Mouse (Mus musculus): ENCODE results near the gene Actl6a.
"Not testable (repeated sequence)": the region's sequence is repeated elsewhere in the genome, so short reads cannot be mapped to it uniquely, and the experiment has no call there.

The Actl6a gene

DNA sequence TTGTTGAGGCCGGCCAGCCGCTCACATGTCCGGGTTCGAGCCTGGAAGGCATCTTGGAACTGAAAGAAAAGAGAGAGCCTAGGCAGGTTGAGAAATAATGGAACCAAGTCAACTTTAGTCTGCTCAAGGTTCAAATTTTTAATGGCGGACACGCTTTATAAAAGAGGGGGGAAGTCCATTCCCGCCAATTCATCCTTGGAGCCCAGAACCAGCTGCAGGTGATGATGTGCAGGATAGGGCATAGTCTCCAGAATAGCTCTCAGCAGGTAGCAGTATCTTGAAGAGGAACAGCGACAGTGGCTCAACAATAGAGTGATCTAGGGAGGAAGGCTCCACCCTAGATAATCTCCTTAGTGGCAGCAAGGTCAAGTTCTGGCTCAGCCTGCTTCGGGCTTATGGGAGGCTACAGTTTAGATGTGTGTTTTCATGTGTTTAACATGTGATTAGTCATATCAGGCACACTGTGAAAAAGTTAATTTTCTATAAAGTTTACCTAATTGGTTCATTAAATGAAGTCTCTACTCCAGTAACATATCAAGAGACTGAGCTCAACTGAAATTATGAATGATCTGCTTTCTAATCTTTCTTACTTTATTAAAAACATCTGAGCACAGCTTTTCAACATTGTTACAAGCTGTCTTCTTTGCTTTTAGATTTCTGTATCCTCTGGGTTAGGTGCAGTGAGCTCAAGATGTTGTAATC is at the start of gene Actl6a:
TSS of gene Actl6a (plus strand) at position 652 of the 702 bp plus-strand sequence.
- DNase-seq (ENCODE audit: low spot score) = not testable (repeated sequence)

DNA sequence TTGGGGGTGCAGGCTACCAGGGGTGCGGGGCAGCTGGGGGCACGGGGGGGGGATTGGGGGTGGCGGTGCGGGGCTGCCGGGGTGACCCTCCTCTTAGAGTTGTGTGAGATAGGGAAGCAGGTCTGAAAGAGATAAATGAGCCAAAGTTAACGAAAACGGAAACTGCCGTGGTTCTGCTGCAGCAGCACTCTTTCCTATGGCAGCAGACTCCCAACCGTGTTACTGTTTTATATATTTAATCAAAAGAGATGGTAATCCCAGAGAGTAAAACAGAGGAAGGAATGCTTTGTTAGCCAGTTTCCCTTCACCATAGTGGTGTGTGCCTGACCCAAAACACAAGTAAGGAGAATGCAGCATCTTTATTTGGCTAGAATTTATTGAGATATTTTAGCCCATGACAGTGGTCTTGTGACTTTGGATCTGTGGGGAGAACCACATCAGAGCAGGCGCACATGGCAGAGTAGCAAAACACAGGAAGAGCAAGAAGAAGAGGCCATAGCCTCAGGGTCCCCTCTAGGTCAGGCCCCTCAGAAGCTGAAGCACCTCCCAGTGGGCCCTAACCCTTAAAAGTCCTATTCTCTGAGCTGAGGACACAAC is 49.6 kb upstream of the Actl6a start:
- DNase-seq (ENCODE audit: low spot score) = no peak

GRCm38 (mm10) chr3:32658401-32658800 is 47.7 kb upstream of the Actl6a start:
- DNase-seq (ENCODE audit: low spot score) = no peak

DNA sequence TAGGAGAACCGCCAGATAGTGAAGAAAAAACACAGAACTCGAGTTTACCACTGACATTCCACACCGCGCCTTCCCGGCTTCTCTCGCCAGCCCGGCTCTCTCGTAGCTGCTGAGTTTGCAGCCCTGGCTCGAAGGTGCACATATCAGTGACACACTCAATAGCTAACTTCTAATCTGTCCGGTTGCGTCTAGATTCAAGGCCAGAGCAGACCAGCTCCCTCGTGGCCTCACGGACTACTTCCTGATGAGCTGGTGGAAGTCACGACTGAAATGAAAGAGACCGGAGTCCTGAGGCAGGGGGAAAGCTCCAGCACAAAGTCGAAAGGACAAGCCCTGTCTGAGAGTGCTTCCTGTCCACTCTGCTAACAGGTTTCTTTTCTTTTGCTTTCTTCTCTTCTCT is 47.3 kb upstream of the Actl6a start:
- DNase-seq (ENCODE audit: low spot score) = no peak

DNA sequence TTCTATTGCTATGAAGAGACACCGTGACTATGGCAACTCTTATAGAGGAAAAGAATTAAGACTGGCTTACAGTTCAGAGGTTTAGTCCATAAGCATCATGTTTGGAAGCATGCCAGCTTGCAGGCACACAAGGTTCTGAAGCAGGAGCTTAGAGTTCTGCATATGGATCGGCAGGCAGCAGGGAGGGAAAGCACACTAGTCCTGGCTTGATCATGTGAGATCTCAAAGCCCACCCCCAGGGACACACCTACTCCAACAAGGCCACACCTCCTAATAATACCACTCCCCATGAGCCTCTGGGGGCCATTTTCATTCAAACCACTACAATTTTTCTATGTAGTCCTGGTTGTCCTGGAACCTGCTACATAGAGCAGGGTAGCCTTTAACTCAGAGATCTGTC is 46.6 kb upstream of the Actl6a start:
- no peak for DNase-seq (ENCODE audit: low spot score)

DNA sequence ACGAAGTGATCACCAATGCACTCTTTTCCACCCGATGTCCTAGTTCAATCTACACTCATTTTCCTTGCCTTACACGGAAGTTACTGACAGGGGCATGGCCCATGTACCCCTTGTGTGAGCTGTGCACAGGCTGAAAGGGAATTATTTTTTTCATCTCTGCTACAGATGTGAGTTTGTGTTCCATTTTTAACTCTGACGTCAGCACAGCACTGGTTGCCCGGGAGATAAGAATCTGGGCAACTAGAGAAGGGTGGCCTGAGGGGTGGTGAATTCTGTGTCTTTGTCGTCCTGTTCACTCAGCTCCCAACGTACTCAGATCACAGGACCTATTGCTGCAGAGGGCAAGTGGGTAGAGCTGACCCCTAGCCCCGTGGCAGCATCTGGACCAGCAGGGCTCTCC is 45.8 kb upstream of the Actl6a start:
- no peak for DNase-seq (ENCODE audit: low spot score)

DNA sequence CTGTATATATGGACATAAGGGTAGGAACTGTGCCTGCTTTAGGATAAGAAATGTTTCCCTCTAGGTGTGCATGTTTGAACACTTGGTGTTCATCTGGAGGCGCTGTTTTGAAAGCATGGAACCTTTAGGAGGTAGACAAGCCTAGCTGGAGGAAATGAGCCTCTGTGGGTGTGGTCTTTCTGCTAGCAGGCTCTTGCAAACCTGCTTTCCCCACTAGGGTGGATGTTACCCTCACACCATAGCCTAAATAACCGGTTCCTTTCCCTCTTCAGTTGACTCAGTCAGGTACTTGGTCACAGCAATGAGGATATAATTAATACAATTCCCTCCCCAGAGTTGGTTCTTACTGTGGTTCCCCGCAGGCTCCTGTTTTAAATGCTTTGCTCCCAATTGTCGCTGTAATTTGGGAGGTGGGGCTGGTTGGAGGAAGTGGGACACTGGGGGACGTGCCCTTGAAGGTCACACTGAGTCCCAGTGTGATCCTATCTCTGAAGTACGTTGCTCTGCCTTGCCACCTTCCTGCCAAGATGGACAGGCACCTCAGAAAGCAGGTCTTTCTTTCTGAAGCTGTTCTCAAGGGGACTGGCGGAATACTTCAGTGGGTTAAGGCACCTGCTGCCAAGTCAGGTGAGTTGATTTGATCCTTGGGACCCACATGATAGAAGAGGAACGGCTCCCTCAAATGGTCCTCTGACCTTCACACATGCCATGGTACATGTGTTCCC is 45.1 kb upstream of the Actl6a start:
- DNase-seq (ENCODE audit: low spot score) = no peak

DNA sequence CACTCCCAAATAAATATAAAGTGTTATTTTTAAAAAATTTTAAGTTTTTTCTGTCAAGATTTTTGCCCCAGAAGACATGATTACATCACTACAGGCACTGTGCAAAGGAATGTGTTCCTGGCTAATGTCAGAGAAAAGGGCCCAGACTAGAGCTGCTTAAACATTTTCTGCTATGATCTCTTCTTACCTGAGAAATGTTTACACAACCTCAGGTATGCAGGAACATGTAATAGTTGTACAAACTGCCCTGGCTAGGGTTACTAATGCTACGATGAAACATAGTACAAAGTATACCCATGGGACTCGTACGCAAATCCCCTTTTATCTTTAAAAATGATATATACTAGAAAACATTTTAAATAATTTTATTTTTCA is 44.6 kb upstream of the Actl6a start:
- no peak for DNase-seq (ENCODE audit: low spot score)

DNA sequence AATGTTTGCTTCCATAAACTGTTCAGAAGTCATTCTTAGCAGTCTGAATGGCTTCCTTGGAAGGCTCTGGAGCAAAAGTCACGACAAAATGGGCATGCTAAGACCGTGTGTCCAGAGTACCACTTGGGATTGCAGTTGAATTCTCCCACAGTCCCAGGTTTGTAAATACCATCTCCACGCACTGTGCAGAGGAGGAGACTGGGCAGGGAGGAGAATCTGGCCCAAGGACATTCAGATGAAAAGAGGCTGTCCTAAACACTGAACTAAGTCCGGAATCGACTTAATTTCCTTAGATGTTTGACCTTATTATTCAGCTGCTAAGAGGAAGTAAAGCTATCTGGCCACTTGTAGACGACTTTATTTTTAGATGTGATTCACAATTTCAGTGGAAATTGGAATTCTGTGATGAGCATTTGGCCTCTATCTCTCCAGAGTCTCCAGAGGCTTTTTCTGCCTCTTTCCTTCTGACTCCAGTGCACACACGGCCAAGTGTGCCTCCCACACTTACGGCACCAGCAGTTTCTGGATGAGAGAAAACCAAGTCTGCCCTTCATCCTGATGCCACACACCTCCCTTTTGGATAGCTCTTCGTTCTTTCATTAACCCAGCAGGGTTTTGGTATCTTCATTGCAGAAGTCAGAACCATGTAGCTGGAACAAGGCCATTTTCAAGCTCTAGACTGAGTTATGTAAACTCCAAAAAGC is 37.7 kb upstream of the Actl6a start:
- no peak for DNase-seq (ENCODE audit: low spot score)

DNA sequence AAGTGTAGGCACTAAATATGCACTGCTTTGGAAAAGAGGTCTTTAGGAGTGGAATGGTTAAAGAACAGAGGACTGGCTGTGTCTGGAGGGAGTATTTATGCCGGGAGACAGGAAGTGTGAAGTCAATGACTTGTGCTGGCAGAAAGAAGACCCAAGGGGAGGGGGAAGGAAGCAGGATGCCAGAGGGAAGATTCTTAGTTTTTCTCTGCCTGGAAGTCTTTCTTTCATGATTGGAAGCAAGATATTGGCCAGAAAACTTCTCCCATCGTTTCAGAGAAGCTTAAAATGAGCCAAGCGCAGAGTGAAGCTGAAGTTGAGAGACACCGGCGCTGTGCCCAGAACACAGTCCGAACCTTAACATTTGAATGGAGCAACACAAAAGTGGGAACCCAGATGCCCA is 36.9 kb upstream of the Actl6a start:
- DNase-seq (ENCODE audit: low spot score) = no peak

DNA sequence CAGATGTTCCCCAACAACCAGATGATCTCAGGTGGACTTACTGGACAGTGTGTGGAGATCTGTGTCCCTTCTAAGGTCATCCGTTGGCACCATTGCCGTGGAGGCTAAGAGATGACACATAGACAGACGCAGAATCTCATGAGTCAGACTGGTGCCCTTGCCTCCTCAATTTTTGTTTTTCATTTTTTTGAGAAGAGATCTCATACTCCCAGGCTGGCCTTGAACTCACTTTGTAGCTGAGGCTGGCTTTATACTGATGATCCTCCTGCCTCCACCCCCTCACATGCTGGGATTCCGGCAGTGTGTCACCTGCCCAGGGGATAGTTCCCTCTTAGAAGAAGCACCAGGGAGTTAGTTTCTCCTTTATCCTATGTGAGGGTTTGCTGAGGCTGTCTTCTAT is 35.9 kb upstream of the Actl6a start:
- no peak for DNase-seq (ENCODE audit: low spot score)

DNA sequence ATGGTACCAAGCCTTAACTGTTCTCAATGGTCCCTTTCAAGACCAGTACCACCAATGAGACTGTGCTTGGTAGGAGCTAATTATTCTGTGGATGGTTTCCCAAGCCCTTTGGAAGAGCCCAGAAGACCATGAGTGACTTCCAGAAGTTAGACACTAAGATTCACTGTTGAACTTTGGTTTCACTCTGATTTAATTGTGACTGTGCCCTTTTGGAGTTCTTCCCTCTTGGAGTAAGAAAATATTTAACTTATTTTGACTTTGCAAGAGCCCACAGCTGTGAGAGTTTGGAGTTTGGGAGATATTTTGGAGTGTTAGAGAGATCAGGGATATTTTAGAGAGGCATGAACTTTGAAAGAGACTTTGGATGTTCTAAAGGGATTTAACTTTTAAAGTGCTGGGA is 32.9 kb upstream of the Actl6a start:
- no peak for DNase-seq (ENCODE audit: low spot score)

- no peak for DNase-seq (ENCODE audit: low spot score)
Measured at GRCm38 (mm10) chr3:32676393-32676792, 29.7 kb upstream of the Actl6a start.

GRCm38 (mm10) chr3:32682910-32683531 is 23.1 kb upstream of the Actl6a start:
- DNase-seq (ENCODE audit: low spot score) = no peak

- no peak for DNase-seq (ENCODE audit: low spot score)
Measured at GRCm38 (mm10) chr3:32684631-32685030, 21.5 kb upstream of the Actl6a start.

DNA sequence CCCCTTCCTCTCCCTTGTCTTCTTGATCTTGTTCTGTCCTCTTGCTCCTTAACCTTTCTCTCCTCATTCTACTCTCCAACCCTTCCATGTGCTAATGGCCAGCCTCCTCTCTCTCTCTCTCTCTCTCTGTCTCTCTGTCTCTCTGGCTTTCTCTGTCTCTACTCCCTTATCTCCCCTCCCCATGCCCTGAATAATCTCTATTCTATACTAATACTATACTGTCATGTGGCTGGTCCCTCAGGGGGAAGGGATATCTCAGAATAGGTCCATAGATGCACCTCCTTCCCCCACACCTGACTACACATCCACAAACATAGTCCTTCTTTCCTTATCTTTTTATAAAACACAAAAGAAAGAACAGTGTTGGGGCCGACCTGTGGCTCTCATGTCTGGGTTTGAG is 19.6 kb upstream of the Actl6a start:
- no peak for DNase-seq (ENCODE audit: low spot score)

- no peak for DNase-seq (ENCODE audit: low spot score)
Measured at GRCm38 (mm10) chr3:32687156-32687555, 18.9 kb upstream of the Actl6a start.

DNA sequence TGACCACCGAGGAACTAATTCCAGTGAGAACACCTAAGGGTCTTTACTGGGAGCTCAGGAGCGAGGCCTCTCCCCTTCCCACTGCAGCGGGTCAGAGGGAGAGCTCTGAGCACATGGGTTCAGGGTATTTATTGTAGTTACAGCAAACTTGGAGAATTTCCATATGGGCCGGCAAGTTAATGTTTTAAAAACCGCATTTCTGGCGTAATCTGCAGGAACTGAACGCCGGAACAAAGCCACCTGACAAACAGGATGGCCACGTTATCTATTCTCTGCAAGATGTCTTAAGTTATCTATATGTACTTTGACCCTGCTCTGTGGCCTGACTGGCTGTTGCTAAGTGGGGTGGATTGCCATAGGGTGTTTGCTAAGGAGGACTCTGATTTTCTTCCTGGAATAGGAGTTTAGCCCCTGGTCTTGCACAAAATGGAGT is 16.5 kb upstream of the Actl6a start:
- DNase-seq (ENCODE audit: low spot score) = no peak

- DNase-seq (ENCODE audit: low spot score) = no peak
Measured at GRCm38 (mm10) chr3:32690008-32690407, 16.1 kb upstream of the Actl6a start.

DNA sequence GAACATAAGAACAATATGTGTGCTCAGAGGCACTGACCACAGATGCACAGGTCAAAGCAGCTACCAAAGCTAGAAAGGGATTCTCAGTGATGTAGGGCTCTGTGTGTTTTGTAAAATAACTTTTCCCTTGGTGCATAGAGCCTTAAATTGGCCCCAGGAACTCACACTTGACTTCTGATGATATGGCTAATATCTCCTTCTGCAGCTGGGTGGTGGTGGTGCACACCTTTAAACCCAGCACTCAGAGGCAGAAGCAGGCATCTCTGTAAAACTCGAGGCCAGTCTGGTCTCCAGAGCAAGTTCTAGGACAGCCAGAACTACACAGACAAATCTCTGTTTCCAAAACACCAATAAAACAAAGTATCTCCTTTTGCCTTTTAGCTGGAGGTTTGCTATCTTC is 15.2 kb upstream of the Actl6a start:
- no peak for DNase-seq (ENCODE audit: low spot score)

GRCm38 (mm10) chr3:32691841-32692240 is 14.3 kb upstream of the Actl6a start:
- DNase-seq (ENCODE audit: low spot score) = no peak

DNA sequence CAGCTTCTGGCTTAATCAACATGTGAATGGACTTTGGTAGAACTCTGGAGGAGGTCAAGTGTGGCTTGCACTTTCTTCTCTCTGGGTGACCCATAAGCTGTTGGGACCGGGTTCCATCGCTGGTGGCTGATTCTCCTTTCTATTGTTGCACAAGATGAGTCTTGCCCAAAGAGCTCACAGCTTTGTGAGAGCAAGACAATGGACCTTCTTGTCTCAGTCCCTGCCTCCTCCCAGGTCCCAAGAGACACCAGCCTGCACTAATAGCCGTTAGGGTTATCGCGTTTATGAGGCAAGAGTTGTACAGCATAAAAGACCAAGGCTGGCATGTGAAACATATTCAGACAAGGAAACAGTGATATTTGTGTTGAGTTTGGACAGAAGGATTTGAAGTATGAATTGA is 11.9 kb upstream of the Actl6a start:
- DNase-seq (ENCODE audit: low spot score) = no peak

All from MN1 (cell line).